Mouse (Mus musculus) thymus, postnatal 14 days (tissue): ENCODE results near the gene Slx4ip.

Experiments used
- DNase-seq: peaks from one replicate; pipeline ENCODE4 v3.0.0; 2021

The Slx4ip gene

DNA sequence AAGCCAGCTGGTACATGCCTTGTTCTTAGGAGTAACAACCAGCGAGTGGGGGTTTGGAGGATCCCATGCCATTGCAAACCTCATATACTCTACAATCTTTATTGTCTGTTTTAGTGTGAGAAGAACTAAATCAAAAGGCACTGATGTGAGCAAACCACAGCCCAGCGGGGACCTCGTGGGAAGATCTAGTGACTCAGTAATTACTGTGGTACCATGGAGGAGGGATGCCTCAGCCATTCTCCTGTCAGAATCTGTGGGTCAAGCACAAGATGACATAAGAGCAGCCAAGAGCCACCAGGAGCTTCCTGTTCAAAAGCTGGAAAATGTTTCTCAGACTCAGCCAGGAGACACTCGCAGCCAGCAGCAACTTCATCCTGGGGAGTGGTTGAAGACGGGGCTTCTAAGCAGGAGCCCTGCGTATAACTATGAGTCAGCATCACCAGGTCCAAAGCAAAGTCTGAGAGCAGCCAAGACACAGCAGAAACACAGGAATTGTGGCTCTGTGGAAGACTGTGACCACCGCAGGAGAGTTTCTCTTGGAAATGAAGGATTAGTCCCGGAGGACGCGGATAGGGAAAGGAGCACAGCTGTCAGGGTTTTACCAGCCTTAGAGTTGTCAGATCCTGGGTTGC, 176.6 kb downstream of the Slx4ip start:
- DNase-seq = no peak

- DNase-seq = no peak
Observed at GRCm38 (mm10) chr2:137073473-137074312, 182.7 kb downstream of the Slx4ip start.

GRCm38 (mm10) chr2:137074313-137074620, 183.2 kb downstream of the Slx4ip start:
- no peak for DNase-seq

DNA sequence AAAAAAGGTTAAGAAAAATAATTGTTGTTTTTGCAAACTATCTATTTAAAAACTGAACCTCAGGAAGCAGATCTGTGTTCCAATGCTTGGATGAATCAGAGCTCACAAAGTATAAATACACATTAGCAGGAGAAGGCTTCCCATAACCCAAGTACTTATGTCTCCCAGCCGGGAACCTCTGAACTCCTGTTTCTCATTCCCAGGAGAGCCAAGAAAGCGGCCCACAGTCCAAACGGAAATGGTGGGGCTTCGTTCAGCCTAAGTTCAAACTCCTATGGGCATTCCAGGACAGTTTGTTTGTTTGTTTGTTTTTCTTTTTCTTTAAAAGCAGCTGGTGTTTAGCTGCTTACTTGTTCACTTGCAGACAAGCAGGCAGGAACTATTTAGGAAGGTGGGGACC, 187.8 kb downstream of the Slx4ip start:
- no peak for DNase-seq

DNA sequence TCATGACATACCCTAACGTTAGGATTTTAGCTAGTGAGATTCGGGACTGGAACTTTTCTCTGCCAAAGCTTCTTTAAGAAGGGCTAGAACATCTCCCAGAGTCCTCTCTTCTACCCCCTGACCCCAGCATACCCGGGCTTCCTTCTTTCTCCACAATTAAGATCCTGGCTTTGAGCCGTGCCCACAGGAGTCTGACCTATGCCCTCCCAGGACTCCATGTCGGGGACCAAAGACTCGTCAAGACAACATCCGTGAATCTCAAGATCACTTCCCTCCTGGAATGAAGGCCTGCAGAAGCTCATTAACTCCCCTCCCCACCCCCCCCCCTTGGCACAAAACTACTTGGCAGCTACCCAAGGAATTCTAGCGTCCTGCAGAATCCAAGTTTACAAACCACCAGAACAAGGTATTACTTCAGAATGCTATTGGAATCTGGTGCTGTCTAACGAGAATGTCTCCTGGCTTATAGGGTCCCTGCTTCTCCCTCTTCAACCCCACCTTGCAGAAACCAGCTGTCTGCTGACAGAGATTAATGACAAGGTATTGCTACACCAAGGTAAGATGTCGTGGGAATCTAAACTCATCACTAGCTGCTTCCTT, 188.8 kb downstream of the Slx4ip start:
- no peak for DNase-seq

- DNase-seq = no peak
Observed at GRCm38 (mm10) chr2:137080468-137080867, 189.4 kb downstream of the Slx4ip start.

DNA sequence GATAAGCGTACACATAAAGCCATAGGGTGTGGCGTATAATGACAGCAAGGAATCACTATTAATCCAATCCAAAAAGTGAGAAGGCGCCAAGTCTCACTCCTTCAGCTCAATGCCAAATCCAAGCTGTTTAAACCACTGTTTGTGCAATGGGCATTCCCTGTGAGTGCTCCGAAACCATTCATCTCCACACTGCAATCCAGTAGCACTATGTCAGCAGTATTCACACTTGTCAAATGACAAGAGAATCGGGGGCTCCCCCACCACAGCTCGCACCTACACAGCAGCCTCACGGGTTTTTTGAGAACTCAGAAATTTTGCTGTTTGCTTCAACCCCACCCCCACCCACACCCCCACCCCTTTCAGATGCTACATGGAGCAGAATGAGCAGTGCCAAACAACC, 190.0 kb downstream of the Slx4ip start:
- DNase-seq = no peak

DNA sequence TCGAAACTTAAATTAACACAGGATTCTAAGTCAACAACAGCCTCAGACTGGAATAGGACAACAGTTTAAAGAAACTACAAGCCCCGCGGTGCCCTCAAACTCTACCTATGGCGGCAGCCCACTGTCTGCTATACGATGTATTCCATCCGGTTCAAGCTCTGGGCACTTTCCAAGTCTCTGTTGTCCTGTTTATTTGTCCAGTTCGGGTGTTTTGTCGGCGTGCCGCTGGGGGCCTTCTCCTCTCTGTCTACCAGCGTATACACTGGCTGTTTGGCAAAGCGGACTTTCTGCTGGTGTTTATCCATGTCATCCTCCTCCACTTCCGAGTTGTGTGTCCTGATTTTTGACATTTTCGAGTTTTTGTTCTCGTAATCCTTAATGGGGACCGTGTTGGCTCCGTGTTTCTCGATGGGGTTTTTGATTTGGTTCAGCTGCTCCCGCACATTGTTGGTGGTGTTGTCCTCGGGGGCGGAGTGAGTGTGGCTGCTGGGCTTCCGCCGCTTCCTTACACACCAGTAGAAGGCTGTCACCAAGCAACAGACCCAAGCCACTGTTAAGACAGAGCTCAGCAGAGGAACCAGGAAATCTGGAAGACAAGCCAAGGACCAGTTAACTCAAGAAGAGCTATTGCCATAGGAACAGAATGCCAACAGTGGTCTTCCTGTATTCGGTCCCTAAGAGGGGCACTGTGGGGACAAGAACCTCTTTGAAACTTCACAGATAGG, 192.0 kb downstream of the Slx4ip start:
- no peak for DNase-seq

- no peak for DNase-seq
Observed at GRCm38 (mm10) chr2:137085257-137085656, 194.2 kb downstream of the Slx4ip start.

GRCm38 (mm10) chr2:137086621-137087395, 195.8 kb downstream of the Slx4ip start:
- DNase-seq = no peak

GRCm38 (mm10) chr2:137087705-137088104, 196.7 kb downstream of the Slx4ip start:
- DNase-seq = no peak

DNA sequence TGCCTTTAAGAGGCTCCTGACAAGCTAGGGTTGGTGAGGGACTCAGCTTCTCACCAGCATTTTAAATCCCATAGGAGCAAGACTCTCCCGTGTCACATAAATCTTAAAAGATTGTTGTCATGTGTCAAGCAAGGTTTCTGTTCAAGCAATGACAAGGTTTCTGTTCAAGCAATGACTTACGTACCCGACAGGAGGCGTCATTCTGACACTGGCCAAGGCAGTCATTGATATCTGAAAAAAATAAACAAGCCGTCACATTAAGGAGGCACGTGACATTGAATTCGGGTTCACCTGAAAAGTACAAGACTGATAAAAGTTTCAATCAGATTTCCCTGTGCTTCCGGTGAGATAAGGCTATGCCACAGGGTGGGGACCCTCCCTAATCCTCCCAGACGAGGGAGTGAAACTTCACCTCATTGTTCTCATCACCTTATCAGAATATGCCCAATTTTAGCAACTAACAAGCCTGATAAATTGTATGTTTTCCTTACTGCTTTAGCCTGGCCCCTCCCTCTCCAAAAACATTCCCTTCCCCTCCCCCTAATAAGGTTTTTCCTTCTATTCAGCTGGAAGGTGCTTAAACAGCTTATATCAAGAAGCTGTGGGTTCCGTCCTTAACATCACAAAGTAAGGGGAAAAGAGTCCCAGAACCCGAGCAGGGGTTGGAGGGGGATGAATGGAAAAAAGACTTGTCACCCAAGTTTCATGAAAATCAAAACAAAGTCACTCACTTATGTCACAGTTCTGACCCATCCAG, 200.9 kb downstream of the Slx4ip start:
- DNase-seq = no peak

DNA sequence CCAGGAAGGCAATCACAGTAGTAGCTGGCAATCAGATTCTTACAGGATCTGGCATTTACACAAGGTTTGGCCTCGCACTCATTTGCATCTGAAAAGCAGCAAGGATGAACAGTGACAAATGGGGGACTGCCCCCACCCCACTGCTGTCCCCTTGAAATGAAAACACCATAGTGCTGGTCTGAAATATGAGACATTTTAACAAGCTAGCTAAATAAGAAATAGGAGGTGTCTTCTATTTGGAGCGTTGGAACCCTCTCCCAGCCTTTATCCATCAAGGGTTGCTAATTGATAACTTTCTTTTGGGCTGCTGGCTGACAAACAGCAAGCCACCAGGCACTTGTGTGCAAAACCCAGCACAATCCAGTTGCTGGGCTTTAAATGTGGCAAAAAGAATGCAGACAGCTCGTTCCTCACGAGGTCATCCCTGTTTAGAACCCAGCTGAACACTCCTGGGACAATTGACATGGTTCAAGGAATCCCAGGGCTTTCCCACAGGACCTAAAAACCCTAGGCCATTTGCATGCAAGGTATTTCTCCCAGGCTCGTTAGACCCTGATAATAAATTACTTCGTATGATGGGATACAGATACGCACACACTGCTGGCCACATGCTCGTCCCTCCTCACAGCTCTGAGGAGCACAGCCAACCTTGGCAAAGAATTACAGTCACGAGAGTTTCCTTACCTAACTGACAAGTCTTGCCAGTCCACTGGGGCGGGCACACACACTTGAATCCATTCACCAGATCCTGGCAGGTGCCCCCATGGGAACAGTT, 201.7 kb downstream of the Slx4ip start:
- no peak for DNase-seq

DNA sequence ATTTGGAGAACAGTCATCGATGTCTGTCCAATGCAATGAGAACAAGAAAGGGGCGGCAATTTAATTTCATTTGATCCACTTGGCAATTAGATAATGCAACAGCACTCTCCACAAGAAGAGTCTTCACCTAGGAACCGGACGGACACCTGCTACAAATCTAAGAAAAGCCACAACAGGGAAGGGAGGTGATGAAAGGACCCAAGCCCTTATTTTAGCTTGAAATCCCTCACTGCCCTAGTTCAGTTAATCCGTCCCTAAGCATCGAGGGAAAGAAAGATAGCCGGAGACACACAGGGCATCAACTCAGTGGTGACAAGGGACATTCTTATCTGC, 202.2 kb downstream of the Slx4ip start:
- no peak for DNase-seq

DNA sequence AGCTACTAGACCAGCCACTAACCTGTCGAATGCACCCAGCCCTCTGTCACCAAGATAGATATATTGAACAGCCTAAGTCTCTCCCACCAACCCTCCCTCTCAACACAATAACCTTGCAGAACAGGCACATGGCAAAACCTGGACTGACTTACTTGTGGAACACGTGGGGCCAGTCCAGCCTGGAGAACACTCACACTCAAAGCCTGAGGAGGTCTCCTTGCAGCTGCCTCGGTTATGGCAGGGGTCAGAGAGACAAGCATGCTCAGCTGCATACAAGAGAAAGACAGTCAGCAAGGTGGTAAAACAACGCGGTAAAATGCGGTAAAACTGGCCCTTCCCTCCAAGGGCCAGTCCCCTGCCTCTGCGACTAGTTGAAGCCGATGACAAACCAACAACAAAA, 203.3 kb downstream of the Slx4ip start:
- no peak for DNase-seq

DNA sequence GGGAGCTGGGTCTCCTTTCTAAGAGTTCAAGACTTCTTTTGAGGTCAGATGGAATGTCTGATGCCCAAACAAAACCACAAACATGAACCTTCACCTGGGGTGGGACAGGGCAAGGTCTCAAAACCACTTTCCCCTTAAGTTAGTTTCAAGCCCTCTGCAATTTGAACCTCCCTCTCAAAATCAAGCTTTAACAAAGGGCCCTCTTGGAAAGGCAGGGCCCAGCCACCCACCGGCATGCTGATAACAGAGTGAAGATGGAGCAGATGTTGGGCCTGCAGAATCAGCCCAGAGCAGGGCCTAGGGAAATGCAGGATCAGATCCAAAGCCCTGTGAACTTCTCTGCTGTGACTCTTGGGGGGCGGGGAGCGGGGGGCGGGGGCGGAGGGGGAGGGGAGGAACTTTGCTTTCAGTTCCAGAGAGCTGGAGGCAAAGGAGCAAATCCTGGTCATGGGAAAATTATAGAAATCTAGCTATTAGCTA, 206.0 kb downstream of the Slx4ip start:
- DNase-seq = no peak

DNA sequence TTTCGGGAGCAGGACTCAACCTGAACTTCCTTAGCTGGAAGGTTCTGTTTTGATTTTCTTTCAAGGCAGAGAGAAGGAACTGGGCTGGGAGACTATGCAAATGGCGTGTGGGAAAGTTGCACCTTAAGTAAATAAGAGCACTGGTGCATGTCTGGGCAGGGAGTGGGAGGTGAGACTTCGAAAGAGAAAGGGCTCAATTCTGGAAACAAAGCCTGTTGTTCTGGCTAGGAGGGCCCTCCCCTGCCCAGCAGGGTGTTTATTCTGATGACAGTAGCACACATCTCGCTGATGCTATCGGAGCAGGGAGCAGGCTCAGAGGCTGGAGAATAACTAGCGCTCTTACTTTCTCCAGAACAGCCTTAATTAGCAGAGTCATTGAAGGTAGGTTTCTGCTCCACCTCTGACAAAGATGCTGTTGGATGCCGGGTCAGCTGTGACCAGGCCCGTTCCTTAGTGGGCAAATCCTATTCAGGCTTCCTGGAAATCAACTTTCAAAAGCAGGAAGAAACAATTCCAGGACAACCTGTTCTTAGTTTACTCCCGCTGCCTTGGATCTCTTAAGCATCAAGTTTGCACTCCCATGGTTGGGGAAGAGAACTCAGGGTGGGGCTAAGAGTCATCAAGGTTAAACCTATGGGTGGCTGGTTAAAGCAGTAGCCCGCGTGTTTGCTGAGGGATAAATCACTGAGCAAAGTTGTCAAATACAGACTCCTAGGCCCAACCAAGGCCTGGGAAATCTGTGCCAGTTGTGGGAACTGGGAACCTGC, 207.4 kb downstream of the Slx4ip start:
- DNase-seq = no peak

DNA sequence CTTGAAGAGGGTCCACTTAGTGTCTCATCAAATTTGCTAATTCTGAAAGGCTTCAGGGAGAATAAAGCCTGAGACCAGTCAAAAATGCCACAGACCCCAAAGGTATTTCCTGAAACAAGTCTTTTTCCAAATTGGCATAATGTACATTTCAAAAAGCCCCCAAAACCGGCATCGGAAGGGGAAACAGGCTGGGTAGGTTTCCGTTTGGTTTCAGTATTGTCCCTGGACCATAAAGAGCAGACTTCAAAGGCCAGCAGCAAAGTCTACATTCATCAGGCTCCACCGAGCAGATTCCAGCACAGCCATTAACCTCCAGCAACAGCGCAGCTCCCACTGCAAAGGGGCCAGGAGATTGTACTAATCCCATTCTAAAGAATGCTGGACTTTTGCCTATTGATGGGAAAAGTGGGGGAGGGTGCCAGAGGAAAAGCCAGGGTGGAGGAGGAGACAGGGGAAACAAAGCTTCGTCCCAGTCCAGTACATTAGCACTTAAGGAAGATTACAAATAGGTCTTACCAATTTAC, 208.3 kb downstream of the Slx4ip start:
- no peak for DNase-seq

GRCm38 (mm10) chr2:137101074-137101473, 210.1 kb downstream of the Slx4ip start:
- DNase-seq = no peak

DNA sequence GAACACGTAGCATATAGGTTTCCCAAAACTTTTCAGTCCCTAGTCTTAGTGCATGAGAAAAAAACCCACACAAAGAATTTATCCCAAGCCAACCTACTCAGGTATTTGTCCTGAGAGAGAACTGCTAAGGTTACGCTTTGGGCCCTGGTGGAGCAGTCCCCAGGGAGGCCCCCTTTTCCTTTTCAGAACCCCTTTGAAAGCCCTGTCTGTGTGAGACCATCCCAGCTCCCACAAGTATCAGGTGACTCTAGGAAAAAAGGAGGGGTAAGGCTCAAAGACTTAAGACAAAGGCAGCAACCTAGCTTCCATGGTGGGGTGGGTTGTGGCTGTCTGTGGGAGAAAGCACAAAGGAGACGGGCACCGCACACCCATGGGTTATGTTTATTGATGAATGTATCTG, 216.2 kb downstream of the Slx4ip start:
- DNase-seq = no peak
